Mouse (Mus musculus) erythroblast, embryonic 14.5 days (primary cell): Measurements from ENCODE around the gene Zfp358. TPM values are rescaled to one million over a fixed set of nuclear protein-coding genes. Genes with fewer than 3 reads are reported as not detected.
A peak's percentile ranks its signal among the peaks of the same experiment; 100 is the strongest.

Source experiments
- H3K27me3 ChIP-seq: 2 replicates; pipeline ENCODE4 v1.6.1; 2012; ENCODE audit warnings: inconsistent platforms; ENCODE audit not compliant: control insufficient read depth
- H3K36me3 ChIP-seq: 2 replicates; pipeline ENCODE4 v1.6.1; 2012; ENCODE audit warnings: mild to moderate bottlenecking, inconsistent platforms; ENCODE audit not compliant: control insufficient read depth
- H3K4me1 ChIP-seq: 2 replicates; pipeline ENCODE4 v1.6.1; 2012; ENCODE audit warnings: inconsistent platforms; ENCODE audit not compliant: control insufficient read depth
- H3K4me3 ChIP-seq: replicated peaks from 2 replicates; pipeline ENCODE3; 2012; ENCODE audit warnings: moderate library complexity, mild to moderate bottlenecking, inconsistent platforms
- H3K9me3 ChIP-seq: 2 replicates; pipeline ENCODE4 v1.6.1; 2012; ENCODE audit warnings: low read length, inconsistent platforms, mixed read lengths; ENCODE audit not compliant: control insufficient read depth
- GATA1 ChIP-seq: IDR thresholded peaks from 2 replicates; pipeline ENCODE4 v1.6.1; 2012; ENCODE audit warnings: low read length, inconsistent platforms, mixed read lengths
- TAL1 ChIP-seq: IDR thresholded peaks from 3 replicates; pipeline ENCODE4 v1.6.1; 2012; ENCODE audit warnings: low read length, inconsistent platforms, mixed read lengths
- polyA plus RNA-seq: library from polyadenylated mRNA; stranded (reverse); fragments of >175 nt; gene quantifications from 2 replicates; pipeline ENCODE4 v1.2.3, GENCODE M21; 2012

Gene Zfp358
- polyA plus RNA-seq, 1 experiment: 0.07 TPM

GRCm38 (mm10) chr8:3515771-3516417, 23.0 kb downstream of the Zfp358 start:
- H3K4me1 ChIP-seq: peaks cover 63% of the 10 kb centered on the region
- H3K27me3 ChIP-seq: no peaks in the 10 kb centered on the region
- peak overlapping the region; percentile 86 for H3K4me3 ChIP-seq
- peaks cover 49% of the 10 kb centered on the region for H3K36me3 ChIP-seq
- TF ChIP-seq GATA1: no peak
- TF ChIP-seq TAL1: no peak
- H3K9me3 ChIP-seq: no peaks in the 10 kb centered on the region

DNA sequence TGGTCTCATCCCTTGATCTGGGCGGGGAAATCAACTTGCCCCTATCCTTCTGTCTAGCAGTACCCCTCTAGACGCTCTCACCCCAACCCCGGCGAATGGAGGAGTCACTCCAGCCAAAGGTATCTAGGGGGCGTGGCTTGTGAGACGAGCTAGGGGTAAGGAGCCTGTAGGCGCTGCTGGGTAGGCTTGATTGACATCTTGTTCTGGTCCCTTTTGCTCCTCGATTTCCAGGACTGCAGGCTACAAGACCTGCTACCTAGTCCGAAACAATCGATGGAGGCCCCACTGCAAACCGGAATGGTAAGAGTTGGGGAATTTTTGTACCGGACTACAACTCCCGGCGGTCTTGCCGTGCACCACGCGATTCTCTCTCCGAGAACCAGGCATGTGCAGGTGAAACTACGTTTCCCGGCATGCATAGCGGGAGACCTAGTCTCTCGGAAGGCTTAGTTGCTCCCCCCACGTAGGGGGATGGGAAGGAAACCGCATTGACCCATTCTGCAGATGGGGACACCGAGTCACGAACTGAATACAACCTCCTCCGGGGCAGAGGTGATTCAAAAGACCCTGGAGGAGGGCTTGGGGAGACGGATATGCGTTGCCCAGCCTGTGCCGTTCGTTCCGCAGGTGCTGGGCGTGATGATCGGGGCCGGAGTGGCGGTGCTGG, 23.6 kb downstream of the Zfp358 start:
- no peaks in the 10 kb centered on the region for H3K27me3 ChIP-seq
- H3K36me3 ChIP-seq: peaks cover 52% of the 10 kb centered on the region
- H3K4me1 ChIP-seq: peaks cover 67% of the 10 kb centered on the region
- H3K9me3 ChIP-seq: no peaks in the 10 kb centered on the region
- H3K4me3 ChIP-seq: peak overlapping the region; percentile 86
- no peak for TF ChIP-seq GATA1
- no peak for TF ChIP-seq TAL1

DNA sequence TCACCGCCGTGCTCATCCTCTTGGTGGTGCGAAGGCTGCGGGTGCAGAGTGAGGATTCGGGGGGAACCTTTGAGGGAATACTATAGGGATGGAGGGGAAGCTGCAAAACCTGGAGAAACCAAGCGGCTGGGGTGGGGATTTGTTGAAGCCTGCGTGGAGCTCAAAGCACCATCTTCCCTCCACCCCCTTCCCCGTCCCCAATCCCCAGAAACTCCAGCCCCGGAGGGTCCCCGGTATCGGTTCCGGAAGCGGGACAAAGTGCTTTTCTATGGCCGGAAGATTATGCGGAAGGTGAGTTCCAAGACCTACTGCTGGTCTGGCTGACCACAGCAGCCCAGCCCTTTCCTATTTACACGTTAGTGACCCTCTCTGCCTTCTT, 24.2 kb downstream of the Zfp358 start:
- Histone ChIP-seq H3K36me3 (peaks cover 54% of the 10 kb centered on the region), H3K4me3 (peak overlapping the region; percentile 86), H3K9me3 (no peaks in the 10 kb centered on the region), H3K4me1 (peaks cover 72% of the 10 kb centered on the region), H3K27me3 (no peaks in the 10 kb centered on the region)
- TF ChIP-seq GATA1 (no peak), TAL1 (no peak)

GRCm38 (mm10) chr8:3522007-3522697, 29.2 kb downstream of the Zfp358 start:
- Histone ChIP-seq H3K36me3 (peaks cover 72% of the 10 kb centered on the region), H3K27me3 (no peaks in the 10 kb centered on the region), H3K9me3 (no peaks in the 10 kb centered on the region), H3K4me3 (peak overlapping the region; percentile 50), H3K4me1 (peaks cover 83% of the 10 kb centered on the region)
- TF ChIP-seq TAL1 (peak; percentile 96), GATA1 (peak; percentile 84)

GRCm38 (mm10) chr8:3530816-3531215, 37.9 kb downstream of the Zfp358 start:
- peaks cover 75% of the 10 kb centered on the region for H3K36me3 ChIP-seq
- no peaks in the 10 kb centered on the region for H3K27me3 ChIP-seq
- peaks cover 20% of the 10 kb centered on the region for H3K4me1 ChIP-seq
- TF ChIP-seq GATA1 (no peak), TAL1 (no peak)
- H3K9me3 ChIP-seq: no peaks in the 10 kb centered on the region
- no peak overlapping the region for H3K4me3 ChIP-seq

DNA sequence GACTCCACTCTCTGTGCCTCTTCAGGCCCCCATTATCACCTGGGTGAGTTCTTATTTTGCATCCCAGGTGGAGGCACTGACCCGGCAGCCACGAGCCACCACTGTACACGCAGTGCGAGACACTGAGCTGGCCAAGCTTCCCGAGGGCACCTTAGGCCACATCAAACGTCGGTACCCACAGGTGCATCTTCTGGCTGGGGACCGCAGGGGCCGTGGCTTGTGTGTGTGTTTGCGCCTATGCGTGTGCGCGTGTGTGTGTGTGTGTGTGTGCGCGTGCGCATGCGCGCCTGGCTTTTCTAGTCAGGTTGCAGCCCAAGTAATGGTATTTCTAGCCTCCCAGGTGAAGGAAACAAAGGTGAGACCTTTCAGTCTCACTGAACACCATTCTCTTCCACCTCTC, 39.0 kb downstream of the Zfp358 start:
- Histone ChIP-seq H3K4me1 (peaks cover 27% of the 10 kb centered on the region), H3K9me3 (no peaks in the 10 kb centered on the region)

GRCm38 (mm10) chr8:3536053-3536841, 43.3 kb downstream of the Zfp358 start:
- H3K4me3 ChIP-seq: peak overlapping the region; percentile 12
- no peaks in the 10 kb centered on the region for H3K9me3 ChIP-seq
- peaks cover 21% of the 10 kb centered on the region for H3K4me1 ChIP-seq
- H3K27me3 ChIP-seq: no peaks in the 10 kb centered on the region
- TF ChIP-seq GATA1: no peak
- no peak for TF ChIP-seq TAL1
- H3K36me3 ChIP-seq: peaks cover 91% of the 10 kb centered on the region

More for the DNA sequence above, 39.0 kb downstream of the Zfp358 start:
- Histone ChIP-seq H3K36me3 (peaks cover 76% of the 10 kb centered on the region), H3K4me3 (no peak overlapping the region), H3K27me3 (no peaks in the 10 kb centered on the region)
- no peak for TF ChIP-seq TAL1

- no peak for TF ChIP-seq GATA1
- TF ChIP-seq TAL1: no peak
- H3K36me3 ChIP-seq: peaks cover 91% of the 10 kb centered on the region
- H3K27me3 ChIP-seq: no peaks in the 10 kb centered on the region
- H3K9me3 ChIP-seq: no peaks in the 10 kb centered on the region
- peaks cover 21% of the 10 kb centered on the region for H3K4me1 ChIP-seq
- no peak overlapping the region for H3K4me3 ChIP-seq
Measured at GRCm38 (mm10) chr8:3536940-3537339, 44.0 kb downstream of the Zfp358 start.
